ENCODE assay signal across 14 mouse cellular contexts in genomic region chr7:66147816-66148215, GRCm38 (mm10).
"Had no signal": no experiment of that assay in that cellular context is flagged by ENCODE, and none has a peak within 500 bp of the region (broad histone marks: within the 10 kb centered on the region; RNA-seq: fewer than 3 reads in every experiment).

No protein-coding gene starts in this region.

- H3K27ac ChIP-seq: limb, embryonic 15.5 days; macrophage; midbrain, embryonic 13.5 days; stomach, postnatal 0 days had no signal

- H3K4me3 ChIP-seq: limb, embryonic 15.5 days; liver, embryonic 12.5 days; midbrain, embryonic 13.5 days had no signal

- H3K4me2 ChIP-seq: limb, embryonic 15.5 days; liver, embryonic 12.5 days; midbrain, embryonic 13.5 days had no signal

- H3K9me3 ChIP-seq: limb, embryonic 15.5 days; liver, embryonic 12.5 days; megakaryocyte, embryonic 14.5 days; midbrain, embryonic 13.5 days had no signal

- ATAC-seq: intestine, embryonic 16.5 days; liver, embryonic 12.5 days; midbrain, embryonic 13.5 days had no signal

- DNase-seq: kidney, adult 8-10 months; kidney, postnatal 25 days; layer of hippocampus, adult 9-11 months; layer of hippocampus, postnatal 36 days; right cerebral cortex, adult 18-20 months; right cerebral cortex, postnatal 25 days; thymus, postnatal 4 days had no signal

- H3K9ac ChIP-seq: limb, embryonic 15.5 days; liver, embryonic 12.5 days; midbrain, embryonic 13.5 days had no signal

- H3K27me3 ChIP-seq: limb, embryonic 15.5 days; liver, embryonic 12.5 days; megakaryocyte, embryonic 14.5 days; midbrain, embryonic 13.5 days had no signal
